Mouse (Mus musculus) thymus, postnatal 36 days (tissue): ENCODE results near the gene Jmjd6.

Experiments
- DNase-seq, 2 experiments: peaks; one replicate each; pipeline ENCODE4 v3.0.0; 2022; ENCODE audit warnings: mixed read lengths in 2 of 2

Jmjd6 gene

GRCm38 (mm10) chr11:116806136-116807071, 36.8 kb downstream of the Jmjd6 start:
- no peak for DNase-seq

GRCm38 (mm10) chr11:116802709-116803108, 40.5 kb downstream of the Jmjd6 start:
- no peak for DNase-seq

GRCm38 (mm10) chr11:116801106-116801505, 42.1 kb downstream of the Jmjd6 start:
- DNase-seq = no peak

- DNase-seq = no peak
Measured at GRCm38 (mm10) chr11:116799364-116799763, 43.9 kb downstream of the Jmjd6 start.
